Mouse (Mus musculus): ENCODE measurements around the gene Mphosph9.
A peak's percentile ranks its signal among the peaks of the same experiment; 100 is the strongest.

Mphosph9 gene

DNA sequence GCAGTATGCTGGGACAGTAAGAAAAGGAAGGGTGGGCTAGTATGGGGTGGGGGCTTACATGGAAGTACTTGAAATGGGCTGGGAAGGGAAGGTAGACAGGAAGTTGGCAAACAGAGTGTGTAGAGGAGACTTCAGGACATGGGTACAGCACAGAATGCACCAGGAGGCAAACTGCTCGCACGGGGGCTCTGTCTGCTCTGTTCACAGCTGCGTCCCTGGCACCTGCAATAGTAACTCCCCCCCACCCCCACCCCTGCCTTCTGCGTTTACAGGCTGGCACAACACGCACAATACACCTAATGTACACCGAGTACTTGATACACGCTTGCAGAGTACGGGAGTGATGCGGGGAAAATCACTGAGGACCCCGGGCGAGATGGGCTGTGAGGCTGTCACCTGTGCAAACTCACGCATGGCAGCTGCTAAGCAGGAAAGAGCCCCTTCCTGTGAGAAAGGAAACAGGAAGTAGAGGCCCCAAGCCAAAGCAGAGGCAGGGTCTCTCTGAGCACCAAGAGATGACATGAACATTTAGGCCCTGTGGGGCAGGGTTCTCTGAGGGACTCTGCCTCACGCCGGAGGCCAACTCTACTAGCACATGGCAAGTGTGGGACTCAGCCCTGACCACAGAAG is 113.1 kb downstream of the Mphosph9 start:
- ATAC-seq (ENCODE audit: low TSS enrichment): no peak

DNA sequence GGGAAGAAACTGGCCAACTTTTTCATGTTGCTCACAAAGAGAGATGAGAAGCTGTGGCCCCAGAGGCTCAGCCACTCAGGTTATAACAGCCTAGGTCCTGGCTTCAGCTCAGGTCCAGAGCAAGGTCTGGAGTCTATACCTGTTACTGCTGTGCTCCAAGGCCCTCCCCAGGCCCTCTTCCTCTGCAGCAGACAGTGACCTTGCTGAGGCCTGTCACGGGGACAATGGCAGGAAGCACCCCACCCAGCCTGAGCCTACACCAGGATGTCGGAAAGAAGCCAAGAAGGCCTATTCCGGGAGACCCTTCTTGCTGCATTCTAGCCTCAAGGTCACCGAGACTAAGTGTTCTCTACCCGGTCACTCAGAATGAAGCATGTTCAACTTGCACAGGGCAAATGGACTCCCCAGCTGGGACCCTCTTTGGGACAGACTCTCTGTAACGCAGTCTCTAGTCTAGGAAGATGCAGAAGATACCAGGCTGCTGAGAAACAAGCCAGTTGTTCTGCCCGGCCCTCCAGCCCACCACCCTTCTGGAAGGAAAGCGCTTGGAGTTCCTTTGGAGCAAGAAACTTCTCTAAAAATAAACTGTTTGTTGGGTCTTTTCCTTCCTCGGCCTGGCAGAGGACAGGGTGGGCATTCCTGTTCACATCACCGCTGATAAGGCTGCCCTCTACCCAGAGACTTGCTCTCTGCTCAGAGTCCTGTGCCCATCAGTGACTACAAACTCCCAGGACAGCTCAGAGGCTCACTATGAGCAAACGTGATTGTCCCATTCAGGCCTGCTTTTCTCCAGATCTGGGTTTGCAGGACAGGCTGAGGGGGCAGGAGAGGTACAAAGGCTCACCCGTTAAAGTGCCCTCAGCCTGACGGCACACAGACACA is 113.9 kb downstream of the Mphosph9 start:
- no peak for ATAC-seq (ENCODE audit: low TSS enrichment)

DNA sequence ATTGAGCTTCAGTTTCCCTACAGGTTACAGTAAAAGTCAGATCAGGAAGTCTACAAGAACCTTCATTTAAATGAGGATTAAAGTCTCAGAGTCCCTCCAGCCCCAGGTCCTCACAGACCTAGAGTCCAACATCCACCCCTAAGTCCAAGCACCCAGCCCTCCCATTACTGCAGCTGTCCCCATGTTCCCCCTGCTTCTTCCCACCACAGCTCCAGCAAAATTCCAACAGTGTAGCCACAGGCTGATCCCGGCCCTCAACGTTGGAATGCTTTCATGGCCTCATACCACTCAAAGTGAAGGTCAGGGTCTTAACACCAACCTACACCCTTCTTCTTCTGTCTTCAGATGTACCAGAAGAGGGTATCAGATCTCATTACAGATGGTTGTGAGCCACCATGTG is 116.1 kb downstream of the Mphosph9 start:
- ATAC-seq (ENCODE audit: low TSS enrichment): no peak

DNA sequence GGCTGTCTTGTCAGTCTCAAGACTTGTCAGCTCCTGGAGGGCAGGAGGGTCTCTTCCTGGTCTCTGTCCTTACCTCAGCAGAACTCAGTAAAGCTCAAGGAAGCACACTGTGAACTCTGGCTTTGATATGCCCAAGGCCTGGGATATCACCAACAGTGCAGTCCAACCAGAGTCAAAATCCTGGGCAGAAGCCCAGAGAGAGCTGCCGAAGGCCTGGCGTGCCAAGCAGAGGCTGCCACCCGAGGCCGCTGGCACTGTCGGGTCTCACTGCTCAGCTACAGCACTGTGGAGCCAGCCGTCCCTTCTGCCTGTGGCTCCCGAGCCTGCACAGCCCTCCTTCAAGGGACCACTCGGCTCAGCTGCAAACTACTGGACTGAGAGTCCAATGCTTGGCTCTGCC is 116.5 kb downstream of the Mphosph9 start:
- ATAC-seq (ENCODE audit: low TSS enrichment): no peak

DNA sequence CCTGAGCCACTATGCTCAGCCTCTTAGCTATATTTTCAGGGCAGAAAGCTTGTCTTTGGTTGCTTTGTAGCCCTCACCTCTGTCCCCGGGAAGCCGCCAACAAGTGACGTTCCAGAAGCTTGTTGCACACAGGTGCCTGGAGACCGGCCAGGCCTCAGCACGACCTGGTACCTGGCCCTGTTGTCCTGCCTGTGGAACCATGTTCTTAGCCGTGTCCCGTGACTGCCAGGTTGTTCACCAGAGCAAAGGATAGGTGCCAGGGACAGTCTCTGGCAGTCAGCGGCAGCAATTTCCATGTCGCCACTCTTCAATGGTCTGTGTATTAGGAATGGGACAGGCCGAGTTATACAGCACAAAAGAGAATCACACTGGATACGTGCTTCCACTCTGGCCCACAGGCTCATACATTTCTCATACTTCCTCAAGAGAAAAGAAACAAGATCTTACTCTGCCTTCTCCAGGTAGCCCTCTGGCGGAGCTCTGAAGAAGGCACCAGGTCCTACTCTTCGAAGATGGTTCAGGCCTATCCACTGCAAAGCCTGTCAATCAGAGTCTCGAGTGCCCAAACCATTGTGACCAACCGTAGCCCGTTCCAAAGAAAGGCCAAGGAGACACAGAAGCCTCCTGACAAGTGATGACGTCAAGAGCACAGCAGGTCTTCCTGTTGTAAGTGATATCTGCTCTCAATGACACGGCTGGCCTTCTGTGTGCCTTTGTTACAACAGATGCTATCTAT is 117.3 kb downstream of the Mphosph9 start:
- ATAC-seq (ENCODE audit: low TSS enrichment): no peak

DNA sequence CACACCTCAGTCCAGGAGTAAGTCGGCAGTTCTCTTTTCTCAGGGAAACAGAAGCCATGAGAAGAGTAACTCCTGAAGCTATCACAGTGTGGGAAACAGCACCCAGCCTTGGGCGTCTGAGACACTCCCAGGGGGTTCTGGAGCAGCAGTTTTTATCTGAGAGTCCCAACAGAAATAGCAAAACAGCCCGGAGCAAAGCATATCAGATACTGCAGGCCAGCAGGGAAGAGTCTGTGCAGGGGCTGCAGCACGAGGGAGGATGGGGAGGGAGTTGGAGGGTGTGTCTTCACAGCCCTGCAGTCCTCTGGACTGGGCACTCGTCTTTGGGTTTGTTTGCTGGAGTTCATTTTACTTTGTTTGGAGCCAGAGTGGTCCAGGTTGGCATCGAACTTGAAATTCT is 117.9 kb downstream of the Mphosph9 start:
- no peak for ATAC-seq (ENCODE audit: low TSS enrichment)

DNA sequence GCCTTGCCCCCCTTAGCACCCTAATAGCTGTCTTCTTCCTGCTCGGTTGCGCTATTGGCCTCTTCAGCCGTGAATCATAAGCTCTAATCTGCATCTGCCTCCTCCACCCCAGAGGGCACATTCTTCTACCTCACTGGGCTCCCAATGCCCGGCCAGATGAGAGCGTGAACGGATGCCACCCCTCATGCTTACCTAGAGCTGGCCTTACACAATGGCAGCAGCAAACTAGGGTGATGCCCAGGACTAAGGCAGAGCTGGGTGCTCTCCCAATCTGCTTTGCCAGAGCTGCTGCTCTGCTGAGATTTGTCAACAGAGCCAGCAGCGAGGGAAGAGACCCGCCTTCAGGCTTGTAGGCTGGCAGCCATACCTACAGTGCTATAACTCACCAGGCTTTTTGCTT is 119.7 kb downstream of the Mphosph9 start:
- peak; percentile 67 for ATAC-seq (ENCODE audit: low TSS enrichment)

DNA sequence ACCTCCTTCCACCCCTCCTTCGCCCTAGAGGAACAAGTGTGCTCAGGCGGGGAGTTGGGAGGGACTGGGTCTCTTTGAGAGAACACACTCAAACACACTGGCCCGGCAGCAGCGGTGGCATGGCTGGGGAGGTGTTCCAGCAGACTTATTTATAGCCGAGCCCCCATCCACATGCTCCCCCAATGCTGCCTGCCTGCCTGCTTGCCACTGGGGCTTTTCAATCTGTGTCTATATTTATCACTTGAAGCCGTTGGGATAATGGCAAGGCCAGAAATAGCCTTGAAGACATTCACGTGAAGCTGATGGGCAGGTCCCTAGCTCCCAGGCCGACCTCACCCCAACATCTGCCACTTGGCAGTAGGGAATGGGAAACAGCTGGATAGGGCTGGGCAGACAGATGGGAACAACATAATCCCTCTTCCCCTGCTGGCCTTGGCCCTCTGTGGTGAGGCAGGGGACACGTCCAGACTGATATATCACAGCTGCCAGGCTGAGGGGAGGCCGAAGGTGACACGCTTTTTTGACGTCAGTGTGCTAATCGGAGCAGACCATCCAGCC is 121.2 kb downstream of the Mphosph9 start:
- peak; percentile 41 for ATAC-seq (ENCODE audit: low TSS enrichment)

DNA sequence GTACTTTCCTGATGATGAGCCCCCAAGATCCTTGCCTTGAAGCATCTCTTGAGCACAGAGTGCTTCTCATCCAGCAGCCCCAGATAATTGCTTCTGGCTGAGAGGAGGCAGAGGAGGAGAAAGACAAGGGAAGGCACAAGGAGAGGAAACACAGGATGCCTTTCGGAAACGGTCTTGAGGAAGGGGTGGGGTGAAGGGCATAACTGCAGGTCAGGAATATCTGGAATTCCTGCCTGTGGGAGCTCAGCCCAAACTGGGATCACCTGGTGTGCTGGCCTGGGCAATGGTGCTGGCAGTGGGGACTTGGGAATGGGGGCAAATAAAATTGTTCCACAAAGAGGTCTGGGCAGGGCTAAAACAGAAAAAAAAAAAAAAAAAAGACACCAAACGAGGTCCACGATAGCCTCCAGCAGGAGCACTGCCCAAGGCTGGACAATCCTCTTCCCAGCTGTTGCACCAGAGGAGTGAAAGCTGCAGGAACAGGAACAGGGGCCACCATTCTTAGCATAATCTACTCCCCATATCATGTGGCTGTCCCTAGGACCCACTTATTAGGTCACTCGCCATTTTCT is 121.9 kb downstream of the Mphosph9 start:
- no peak for ATAC-seq (ENCODE audit: low TSS enrichment)

DNA sequence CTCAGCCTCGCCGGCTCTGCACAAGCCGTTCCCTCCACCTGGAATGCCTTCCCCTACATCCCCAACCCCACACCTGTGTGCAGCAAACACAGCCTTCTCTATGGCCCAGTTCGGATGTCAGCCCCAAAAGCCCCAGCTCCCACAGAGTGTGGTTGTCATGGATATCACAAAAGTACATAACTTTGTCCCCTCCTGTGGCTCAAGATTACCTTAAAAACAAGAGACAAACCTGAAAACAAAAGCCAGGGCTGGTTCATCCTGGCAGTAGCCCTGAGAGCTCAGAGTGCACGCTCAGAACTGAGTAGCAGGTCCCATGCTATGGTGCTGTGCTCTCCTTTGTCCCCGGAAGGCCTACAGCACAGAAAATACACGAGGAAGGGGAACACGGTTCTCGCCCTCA is 122.6 kb downstream of the Mphosph9 start:
- ATAC-seq (ENCODE audit: low TSS enrichment): no peak

DNA sequence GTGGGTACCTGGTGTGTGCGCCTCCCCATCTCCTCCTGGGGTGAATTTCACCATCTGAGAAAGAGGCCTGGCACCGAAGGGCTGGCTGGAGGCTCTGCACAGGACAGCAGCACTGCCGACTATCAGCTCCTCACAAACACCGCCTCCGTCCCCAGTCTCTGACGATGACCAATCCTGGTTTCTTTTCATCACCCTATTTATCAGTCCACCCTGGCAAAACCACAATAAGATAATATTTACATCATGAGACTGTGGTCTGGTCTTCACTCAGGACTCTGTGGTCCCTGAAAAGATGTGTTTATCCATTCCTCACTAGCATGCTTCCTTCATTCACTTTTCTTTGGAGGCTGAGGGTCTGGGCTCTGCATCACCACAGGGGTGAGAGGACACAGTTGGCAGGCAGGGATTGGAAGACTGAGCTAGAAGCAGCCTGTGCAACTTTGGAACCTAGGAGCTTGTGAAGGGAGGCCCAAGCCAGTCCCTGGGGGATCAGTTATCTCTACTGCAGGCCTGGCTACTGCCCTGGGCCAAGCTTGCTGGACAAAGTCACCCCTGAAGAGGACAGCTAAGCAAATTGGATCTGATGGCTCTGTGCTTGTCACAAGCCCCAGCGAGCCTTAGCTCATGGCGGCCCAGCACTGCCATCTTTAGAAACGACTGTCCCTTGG is 123.5 kb downstream of the Mphosph9 start:
- ATAC-seq (ENCODE audit: low TSS enrichment): no peak

DNA sequence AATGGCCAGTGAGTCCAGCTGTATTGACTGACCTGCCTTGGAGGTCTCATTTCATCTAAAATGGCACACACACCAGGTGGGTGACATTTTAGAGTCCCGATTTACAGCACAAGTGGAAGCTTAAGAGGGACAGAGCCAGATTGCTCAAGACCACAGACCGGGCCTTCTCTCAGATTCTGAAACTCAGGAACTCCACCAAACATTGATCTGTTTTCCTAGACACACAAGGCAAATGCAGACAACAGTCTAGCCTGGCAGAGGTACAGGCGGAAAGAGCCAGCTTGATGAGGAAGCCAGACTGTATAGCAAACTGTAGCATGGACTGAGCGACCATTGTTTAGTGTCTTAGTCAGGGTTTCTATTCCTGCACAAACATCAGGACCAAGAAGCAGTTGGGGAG is 124.5 kb downstream of the Mphosph9 start:
- no peak for ATAC-seq (ENCODE audit: low TSS enrichment)

DNA sequence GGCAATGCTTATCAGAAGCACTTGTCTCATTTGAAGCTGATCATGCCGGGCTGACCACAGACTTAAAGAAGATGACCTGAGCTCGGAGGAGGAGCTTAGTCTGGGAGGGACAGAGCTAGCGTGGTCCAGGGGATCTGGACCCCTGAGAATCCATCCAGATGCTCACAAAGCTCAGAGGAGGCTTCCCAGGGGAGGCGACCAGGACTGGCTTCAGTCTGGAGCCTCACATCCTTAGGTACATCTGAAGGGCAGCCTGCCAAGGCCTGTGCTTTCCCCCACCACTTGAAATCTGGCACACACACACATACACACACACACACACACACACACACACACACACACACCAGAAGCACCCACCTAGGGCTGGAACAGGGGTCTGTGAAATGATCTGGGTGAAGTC is 125.7 kb downstream of the Mphosph9 start:
- no peak for ATAC-seq (ENCODE audit: low TSS enrichment)

DNA sequence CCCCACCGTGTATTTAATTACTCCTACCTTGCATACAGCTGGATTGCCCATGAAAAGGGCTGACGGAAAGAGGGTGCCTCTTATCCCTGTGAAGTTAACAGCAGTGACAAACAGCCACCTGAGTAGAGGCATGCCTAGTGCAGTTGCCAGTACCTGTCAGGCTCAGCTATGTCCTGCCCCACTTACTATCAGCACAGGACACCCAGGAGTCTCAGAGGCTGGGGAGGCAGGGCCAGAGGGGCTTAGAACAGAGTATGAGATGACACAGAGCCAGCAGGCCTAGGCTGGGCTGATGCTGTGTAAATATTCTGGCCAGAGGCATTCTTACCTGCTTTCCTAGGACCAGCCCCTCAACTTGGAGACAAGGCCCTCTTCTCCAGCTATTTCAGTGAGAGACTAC is 126.2 kb downstream of the Mphosph9 start:
- ATAC-seq (ENCODE audit: low TSS enrichment): no peak

Data from frontal cortex, adult (tissue).